Mouse (Mus musculus): ENCODE data around the gene Rhd.

Rhd gene

GRCm38 (mm10) chr4:134937240-134938176 lies 73.2 kb downstream of the Rhd start:
- DNase-seq: peak; percentile 66 to 75

GRCm38 (mm10) chr4:134939900-134940299 lies 75.6 kb downstream of the Rhd start:
- DNase-seq: no peak

DNA sequence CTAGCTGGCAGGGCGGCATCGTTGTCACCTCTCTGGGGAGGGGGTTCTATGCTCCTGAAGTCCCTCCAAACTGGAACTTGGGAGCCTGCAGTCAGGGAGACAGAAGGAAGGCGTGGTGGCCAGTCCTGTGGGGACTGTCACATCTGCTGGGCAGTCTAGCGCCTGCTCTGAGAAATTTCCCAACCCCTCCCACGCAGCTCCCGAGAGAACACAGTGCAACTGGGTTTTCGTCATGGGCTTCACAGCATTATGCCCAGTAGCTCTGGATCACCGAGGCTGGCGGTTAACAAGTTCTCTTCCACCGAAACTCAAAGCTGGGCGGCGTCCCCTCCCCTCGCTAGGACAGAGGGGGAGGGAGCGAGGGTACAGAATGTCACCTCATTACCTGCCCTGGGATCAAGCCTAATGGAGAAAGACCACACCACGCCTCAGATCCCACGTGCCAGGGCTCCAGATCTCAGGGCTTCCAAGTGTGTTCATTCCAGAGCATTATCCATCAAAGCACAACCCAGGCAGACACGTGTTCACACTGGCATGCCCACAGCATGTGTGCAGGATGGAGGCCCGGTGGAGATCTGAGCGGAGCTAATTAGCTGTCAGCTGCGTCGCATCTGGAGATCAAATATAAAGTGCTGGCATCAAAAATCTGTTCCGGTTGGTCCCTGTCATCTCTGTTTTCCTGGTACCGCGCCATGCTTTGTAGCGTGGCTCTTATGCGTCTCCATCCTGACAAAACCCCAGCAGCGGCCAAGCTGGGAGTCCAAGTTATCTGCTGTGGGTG lies 79.6 kb downstream of the Rhd start:
- DNase-seq: no peak

Measured in kidney, postnatal 4 days (tissue).